Mouse (Mus musculus) brain, adult 2 months (tissue): ENCODE data around the gene Fyco1.
"Not testable (repeated sequence)": the region's sequence is repeated elsewhere in the genome, so short reads cannot be mapped to it uniquely, and the experiment has no call there.

ENCODE experiments used
- DNase-seq: peaks from one replicate; pipeline ENCODE4 v3.0.0; 2011; ENCODE audit warnings: low read depth, low spot score

The Fyco1 gene

GRCm38 (mm10) chr9:123749687-123750086 is 102.0 kb downstream of the Fyco1 start:
- not testable (repeated sequence) for DNase-seq

GRCm38 (mm10) chr9:123740799-123741198 is 110.9 kb downstream of the Fyco1 start:
- DNase-seq: no peak
